Mouse (Mus musculus): ENCODE measurements around the gene Klhdc10.

DNA sequence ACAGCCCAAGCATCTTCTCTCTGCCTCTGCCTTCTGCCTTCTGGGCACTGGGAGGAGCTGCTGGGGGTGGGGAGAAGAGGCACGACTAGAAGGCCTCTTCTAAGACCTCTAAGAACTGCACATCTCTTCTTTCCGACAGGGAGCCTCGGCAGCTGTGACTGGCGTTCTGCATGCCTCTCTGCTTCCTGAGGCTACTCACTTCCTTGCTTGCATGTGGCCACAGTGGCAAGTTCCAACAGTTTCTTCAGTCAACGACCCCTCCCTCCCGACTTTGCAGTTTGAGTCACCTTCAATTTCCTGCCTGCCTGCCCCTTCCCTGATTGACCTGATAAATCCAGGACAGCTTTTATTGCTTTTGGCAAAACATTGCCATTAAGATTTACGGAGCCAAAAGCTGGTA is 61.2 kb downstream of the Klhdc10 start:
- TF ChIP-seq POLR2A (IDR thresholded peaks at IDR 0.05; ENCODE audit: borderline replicate concordance, insufficient read depth, low read length) (no peak), CTCF (IDR thresholded peaks at IDR 0.05; ENCODE audit: borderline replicate concordance, insufficient read depth, low read depth, low read length) (no peak)

Measured in cerebellum, adult 2 months (tissue).